Mouse (Mus musculus) hindbrain, embryonic 16.5 days (tissue): ENCODE results near the gene 4930404N11Rik. TPM values are rescaled to one million over a fixed set of nuclear protein-coding genes. Genes with fewer than 3 reads are reported as not detected.
A peak's percentile ranks its signal among the peaks of the same experiment; 100 is the strongest.

Experiments
- ATAC-seq: fragments of 200-750 bp; cut with Nextera tagmentation; 2 replicates; pipeline ENCODE4 v1.8.0; 2017; ENCODE audit warnings: moderate TSS enrichment, moderate library complexity
- H3K27ac ChIP-seq: fragments of 300-500 bp; sonication (generic); 2 replicates; pipeline ENCODE4 v1.5.1; 2014; ENCODE audit warnings: low read depth, mild to moderate bottlenecking, control low read depth, low read length, moderate library complexity
- H3K27me3 ChIP-seq: fragments of 300-500 bp; sonication (generic); replicated peaks from 2 replicates; pipeline ENCODE4 v1.6.1; 2014; ENCODE audit warnings: low read length; ENCODE audit not compliant: control insufficient read depth, insufficient read depth
- H3K36me3 ChIP-seq: fragments of 300-500 bp; sonication (generic); 2 replicates; pipeline ENCODE4 v1.6.1; 2014; ENCODE audit warnings: mild to moderate bottlenecking, low read length, moderate library complexity, mixed read lengths; ENCODE audit not compliant: control insufficient read depth, insufficient read depth
- H3K4me1 ChIP-seq: fragments of 300-500 bp; sonication (generic); 2 replicates; pipeline ENCODE4 v1.6.1; 2014; ENCODE audit warnings: low read depth, low read length; ENCODE audit not compliant: control insufficient read depth, insufficient read depth
- H3K4me2 ChIP-seq: fragments of 300-500 bp; sonication (generic); 2 replicates; pipeline ENCODE4 v1.6.1; 2014; ENCODE audit warnings: mild to moderate bottlenecking, low read length, control low read depth, moderate library complexity
- H3K4me3 ChIP-seq: fragments of 300-500 bp; sonication (generic); 2 replicates; pipeline ENCODE4 v1.5.1; 2014; ENCODE audit warnings: mild to moderate bottlenecking, low read length, control low read depth, moderate library complexity
- H3K9ac ChIP-seq: fragments of 300-500 bp; sonication (generic); 2 replicates; pipeline ENCODE4 v1.6.1; 2014; ENCODE audit warnings: low read depth, mild to moderate bottlenecking, control low read depth, low read length, moderate library complexity
- H3K9me3 ChIP-seq: fragments of 300-500 bp; sonication (generic); 2 replicates; pipeline ENCODE4 v1.6.1; 2014; ENCODE audit warnings: mild to moderate bottlenecking, low read length, moderate library complexity; ENCODE audit not compliant: control insufficient read depth
- WGBS: fragments of 180-500 bp; shearing (Covaris S2); extraction: QIAGEN DNeasy Blood & Tissue Kit; methylation state at CpG from one replicate; pipeline ENCODE4 v1.1.7; 2014; 5-methylcytosine and 5-hydroxymethylcytosine counted together
- polyA plus RNA-seq: library from polyadenylated mRNA; unstranded; fragments of >200 nt; fragmentation: Nextera tagmentation; extraction: Ambion mirVana; gene quantifications from 2 replicates; pipeline ENCODE4 v1.2.1, GENCODE M21; 2015

4930404N11Rik gene
- polyA plus RNA-seq, 1 experiment from 2014 or later, result 0.49 TPM

GRCm38 (mm10) chr10:81385603-81386306 lies 20.1 kb upstream of the 4930404N11Rik start:
- no peak overlapping the region for H3K4me3 ChIP-seq
- no peak overlapping the region for H3K27ac ChIP-seq
- H3K27me3 ChIP-seq, result no peaks in the 10 kb centered on the region
- H3K9me3 ChIP-seq, result no peaks in the 10 kb centered on the region
- peak overlapping the region; percentile 95 for H3K4me2 ChIP-seq
- no peak for ATAC-seq
- peaks cover 29% of the 10 kb centered on the region for H3K36me3 ChIP-seq
- peaks cover 19% of the 10 kb centered on the region for H3K4me1 ChIP-seq
- WGBS, result 82% methylated on average over 22 of the region's 22 CpGs
- no peak overlapping the region for H3K9ac ChIP-seq

- Histone ChIP-seq H3K27me3 (no peaks in the 10 kb centered on the region), H3K4me1 (peaks cover 12% of the 10 kb centered on the region), H3K9ac (peak overlapping the region; percentile 80), H3K36me3 (peaks cover 26% of the 10 kb centered on the region), H3K9me3 (no peaks in the 10 kb centered on the region), H3K27ac (peak overlapping the region; percentile 84), H3K4me2 (peak overlapping the region; percentile 95), H3K4me3 (peak overlapping the region; percentile 92)
- under 1% methylated on average over 19 of the region's 19 CpGs for WGBS
- ATAC-seq, result peak; percentile 26
Measured at GRCm38 (mm10) chr10:81384605-81384982, 19.0 kb upstream of the 4930404N11Rik start.

- H3K9ac ChIP-seq, result peak within 1 kb of the TSS; percentile 80
- H3K9me3 ChIP-seq, result no peaks in the 10 kb centered on the region
- peak within 1 kb of the TSS; percentile 95 for H3K4me2 ChIP-seq
- peak within 1 kb of the TSS; percentile 92 for H3K4me3 ChIP-seq
- WGBS, result 5% methylated on average over 51 of the region's 54 CpGs
- peak within 1 kb of the TSS; percentile 84 for H3K27ac ChIP-seq
- peak; percentile 94 for ATAC-seq
- peaks cover 26% of the 10 kb centered on the region for H3K36me3 ChIP-seq
- H3K27me3 ChIP-seq, result no peaks in the 10 kb centered on the region
- peaks cover 15% of the 10 kb centered on the region for H3K4me1 ChIP-seq
Measured at GRCm38 (mm10) chr10:81383802-81384604, 18.4 kb upstream of the 4930404N11Rik start, which contains the start of the genes Dohh and Gm48551. TSS of gene Dohh (plus strand) at chr10:81384428. TSS of gene Gm48551 (plus strand) at chr10:81384466.

GRCm38 (mm10) chr10:81382039-81382438 lies 16.4 kb upstream of the 4930404N11Rik start:
- Histone ChIP-seq H3K4me2 (no peak overlapping the region), H3K4me1 (peaks cover 23% of the 10 kb centered on the region), H3K27ac (no peak overlapping the region), H3K4me3 (no peak overlapping the region), H3K27me3 (no peaks in the 10 kb centered on the region), H3K9me3 (no peaks in the 10 kb centered on the region), H3K9ac (no peak overlapping the region), H3K36me3 (peaks cover 11% of the 10 kb centered on the region; the same call in 1 of the 2 replicates)
- 75% methylated on average over 5 of the region's 5 CpGs for WGBS
- ATAC-seq, result no peak

GRCm38 (mm10) chr10:81379809-81380378 lies 14.3 kb upstream of the 4930404N11Rik start:
- Histone ChIP-seq H3K27me3 (no peaks in the 10 kb centered on the region), H3K4me2 (no peak overlapping the region), H3K4me1 (peaks cover 21% of the 10 kb centered on the region), H3K9me3 (no peaks in the 10 kb centered on the region), H3K36me3 (no peaks in the 10 kb centered on the region), H3K27ac (no peak overlapping the region), H3K4me3 (no peak overlapping the region), H3K9ac (no peak overlapping the region)
- 96% methylated on average over 6 of the region's 6 CpGs for WGBS
- no peak for ATAC-seq

- H3K9me3 ChIP-seq, result no peaks in the 10 kb centered on the region
- no peak for ATAC-seq
- peak overlapping the region; percentile 68; the same call in 1 of the 2 replicates for H3K27ac ChIP-seq
- H3K27me3 ChIP-seq, result no peaks in the 10 kb centered on the region
- H3K9ac ChIP-seq, result peak overlapping the region; percentile 60
- peaks cover 20% of the 10 kb centered on the region for H3K4me1 ChIP-seq
- WGBS, result 64% methylated on average over 3 of the region's 3 CpGs
- H3K4me2 ChIP-seq, result peak overlapping the region; percentile 64
- no peaks in the 10 kb centered on the region for H3K36me3 ChIP-seq
- H3K4me3 ChIP-seq, result peak overlapping the region; percentile 57
Measured at GRCm38 (mm10) chr10:81379183-81379553, 13.6 kb upstream of the 4930404N11Rik start.

GRCm38 (mm10) chr10:81378553-81379182 lies 13.1 kb upstream of the 4930404N11Rik start:
- Histone ChIP-seq H3K4me1 (peaks cover 20% of the 10 kb centered on the region), H3K36me3 (no peaks in the 10 kb centered on the region), H3K27ac (peak overlapping the region; percentile 68), H3K27me3 (no peaks in the 10 kb centered on the region), H3K4me3 (peak overlapping the region; percentile 57), H3K4me2 (peak overlapping the region; percentile 64), H3K9ac (peak overlapping the region; percentile 60), H3K9me3 (no peaks in the 10 kb centered on the region)
- ATAC-seq, result peak; percentile 96
- under 1% methylated on average over 44 of the region's 46 CpGs for WGBS

GRCm38 (mm10) chr10:81377793-81378552 lies 12.4 kb upstream of the 4930404N11Rik start, which contains the start of gene Fzr1:
TSS of gene Fzr1 (minus strand) at chr10:81378516.
- Histone ChIP-seq H3K4me2 (peak within 1 kb of the TSS; percentile 87), H3K9me3 (no peaks in the 10 kb centered on the region), H3K4me3 (peak within 1 kb of the TSS; percentile 57), H3K36me3 (no peaks in the 10 kb centered on the region), H3K27ac (peak within 1 kb of the TSS; percentile 72), H3K9ac (peak within 1 kb of the TSS; percentile 75), H3K27me3 (no peaks in the 10 kb centered on the region), H3K4me1 (peaks cover 20% of the 10 kb centered on the region)
- WGBS, result under 1% methylated on average over 50 of the region's 59 CpGs
- peak; percentile 32 for ATAC-seq
